Mouse (Mus musculus) bone marrow, adult 2 months (tissue): Measurements from ENCODE around the gene Herpud2.

Source experiments
- CTCF ChIP-seq: fragments of 200-500 bp; IDR thresholded peaks from 2 replicates; pipeline ENCODE4 v1.5.1; 2011; ENCODE audit warnings: low read length, control low read depth; ENCODE audit not compliant: control insufficient read depth, insufficient read depth
- POLR2A ChIP-seq: fragments of 200-500 bp; IDR thresholded peaks from 2 replicates; pipeline ENCODE4 v1.6.1; 2011; ENCODE audit warnings: low read depth, mild to moderate bottlenecking, control low read depth, low read length, borderline replicate concordance; ENCODE audit not compliant: control insufficient read depth

DNA sequence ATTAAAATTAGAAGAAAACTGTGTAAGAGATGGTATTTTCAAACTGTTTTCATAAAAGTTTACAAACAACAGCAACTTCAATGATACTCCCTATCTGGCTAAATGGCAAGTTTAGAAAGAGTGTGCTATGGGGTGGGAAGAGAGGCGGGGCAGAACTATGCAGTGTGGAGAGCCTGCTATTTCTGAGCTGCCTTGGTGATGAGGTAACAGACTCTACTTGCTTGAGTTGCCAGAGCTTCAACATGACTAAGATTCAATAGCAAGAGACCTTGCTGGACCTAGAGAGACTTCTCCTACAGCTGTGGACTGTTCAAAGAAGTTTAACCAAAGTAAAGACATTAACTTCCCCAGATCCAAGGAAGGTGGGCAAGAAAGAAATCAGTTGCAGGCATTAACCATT is 24.9 kb upstream of the Herpud2 start:
- TF ChIP-seq CTCF (no peak), POLR2A (no peak)
